Mouse (Mus musculus) heart, postnatal 10 days (tissue): ENCODE measurements around the gene Mef2a. TPM values are rescaled to one million over a fixed set of nuclear protein-coding genes. Genes with fewer than 3 reads are reported as not detected.
"Not testable (repeated sequence)": the region's sequence is repeated elsewhere in the genome, so short reads cannot be mapped to it uniquely, and the experiment has no call there.

Source experiments
- DNase-seq, 2 experiments: peaks; one replicate each; pipeline ENCODE4 v3.0.0; 2021
- intact Hi-C: fragments of 180-260 bp; cut with DNase I; formaldehyde crosslinking; loops from one replicate; pipeline ENCODE4 v1.15.1; 2025
- total RNA-seq, 2 experiments: library from RNA; stranded (reverse); gene quantifications; 2 replicates each; pipeline ENCODE4 v1.2.3; 2021

The Mef2a gene
- total RNA-seq, 2 experiments from 2014 or later, result 192 to 218 TPM

GRCm38 (mm10) chr7:67270447-67270846, 102.2 kb downstream of the Mef2a start:
- DNase-seq, result peak; percentile 24 to 37
- intact Hi-C loops, result not testable (repeated sequence)

GRCm38 (mm10) chr7:67259828-67260563, 112.7 kb downstream of the Mef2a start:
- peak; percentile 86 to 88 for DNase-seq
- intact Hi-C loops, result no loop called here

- intact Hi-C loops, result no loop called here
- no peak for DNase-seq
Measured at GRCm38 (mm10) chr7:67246067-67246466, 126.6 kb downstream of the Mef2a start.

GRCm38 (mm10) chr7:67245255-67245654, 127.4 kb downstream of the Mef2a start:
- intact Hi-C loops, result no loop called here
- DNase-seq, result no peak

- intact Hi-C loops, result loop anchor here (1.0 to 5.0 kb wide), 4 partner anchors 128 to 387 kb away; partner anchors contain the start of gene Mef2a
- DNase-seq, result no peak
Measured at GRCm38 (mm10) chr7:67243894-67244282, 128.8 kb downstream of the Mef2a start.

- intact Hi-C loops, result loop anchor here (1.0 to 5.0 kb wide), 4 partner anchors 129 to 388 kb away; partner anchors contain the start of gene Mef2a
- no peak for DNase-seq
Measured at GRCm38 (mm10) chr7:67243121-67243893, 129.4 kb downstream of the Mef2a start.

GRCm38 (mm10) chr7:67241969-67242368, 130.7 kb downstream of the Mef2a start:
- DNase-seq, result no peak

GRCm38 (mm10) chr7:67237752-67238151, 134.9 kb downstream of the Mef2a start:
- peak in 1 of 2 experiments; percentile 42 for DNase-seq
- intact Hi-C loops, result no loop called here

More at GRCm38 (mm10) chr7:67241969-67242368, 130.7 kb downstream of the Mef2a start:
- intact Hi-C loops, result loop anchor here (5.0 kb wide), 2 partner anchors 130 to 220 kb away; partner anchors contain the start of gene Mef2a

- no peak for DNase-seq
- intact Hi-C loops, result no loop called here
Measured at GRCm38 (mm10) chr7:67236351-67236750, 136.3 kb downstream of the Mef2a start.

- DNase-seq, result peak; percentile 82 to 83
- intact Hi-C loops, result no loop called here
Measured at GRCm38 (mm10) chr7:67234797-67235196, 137.9 kb downstream of the Mef2a start.

- intact Hi-C loops, result no loop called here
- DNase-seq, result no peak
Measured at GRCm38 (mm10) chr7:67232504-67232903, 140.2 kb downstream of the Mef2a start.

- DNase-seq, result no peak
- intact Hi-C loops, result no loop called here
Measured at GRCm38 (mm10) chr7:67230640-67231140, 142.0 kb downstream of the Mef2a start.

GRCm38 (mm10) chr7:67230221-67230620, 142.4 kb downstream of the Mef2a start:
- intact Hi-C loops, result no loop called here
- peak; percentile 77 to 85 for DNase-seq

- no peak for DNase-seq
- intact Hi-C loops, result no loop called here
Measured at GRCm38 (mm10) chr7:67229701-67230100, 143.0 kb downstream of the Mef2a start.

- intact Hi-C loops, result no loop called here
- peak in 1 of 2 experiments; percentile 74 for DNase-seq
Measured at GRCm38 (mm10) chr7:67228891-67229602, 143.6 kb downstream of the Mef2a start.

GRCm38 (mm10) chr7:67228390-67228789, 144.3 kb downstream of the Mef2a start:
- DNase-seq, result no peak
- intact Hi-C loops, result no loop called here

- intact Hi-C loops, result no loop called here
- no peak for DNase-seq
Measured at GRCm38 (mm10) chr7:67227538-67227937, 145.1 kb downstream of the Mef2a start.

GRCm38 (mm10) chr7:67225943-67226625, 146.6 kb downstream of the Mef2a start:
- no peak for DNase-seq
- intact Hi-C loops, result no loop called here

- intact Hi-C loops, result no loop called here
Measured at GRCm38 (mm10) chr7:67222220-67222862, 150.3 kb downstream of the Mef2a start, which contains the start of gene Lysmd4. Lysmd4 (plus strand) TSS chr7:67222544.

More at GRCm38 (mm10) chr7:67222220-67222862, 150.3 kb downstream of the Mef2a start, which contains the start of gene Lysmd4:
- DNase-seq, result peak; percentile 98 to 99
